Mouse (Mus musculus) c-Kit-positive CD71-positive TER-119-positive erythroid progenitor cells, embryonic 14.5 days (primary cell): ENCODE measurements around the gene Rsph10b.

Experiments
- DNase-seq: peaks from one replicate; pipeline ENCODE4 v3.0.0-alpha.2; 2013; ENCODE audit warnings: low spot score

Rsph10b gene

GRCm38 (mm10) chr5:143993849-143994248 lies 61.0 kb downstream of the Rsph10b start:
- no peak for DNase-seq

GRCm38 (mm10) chr5:143994632-143995365 lies 62.0 kb downstream of the Rsph10b start:
- DNase-seq: no peak

- peak; percentile 20 for DNase-seq
Observed at GRCm38 (mm10) chr5:143999409-143999808, 66.6 kb downstream of the Rsph10b start.

- DNase-seq: no peak
Observed at GRCm38 (mm10) chr5:144002461-144003192, 69.8 kb downstream of the Rsph10b start.

- peak; percentile 13 for DNase-seq
Observed at GRCm38 (mm10) chr5:144013366-144014134, 80.7 kb downstream of the Rsph10b start.

DNA sequence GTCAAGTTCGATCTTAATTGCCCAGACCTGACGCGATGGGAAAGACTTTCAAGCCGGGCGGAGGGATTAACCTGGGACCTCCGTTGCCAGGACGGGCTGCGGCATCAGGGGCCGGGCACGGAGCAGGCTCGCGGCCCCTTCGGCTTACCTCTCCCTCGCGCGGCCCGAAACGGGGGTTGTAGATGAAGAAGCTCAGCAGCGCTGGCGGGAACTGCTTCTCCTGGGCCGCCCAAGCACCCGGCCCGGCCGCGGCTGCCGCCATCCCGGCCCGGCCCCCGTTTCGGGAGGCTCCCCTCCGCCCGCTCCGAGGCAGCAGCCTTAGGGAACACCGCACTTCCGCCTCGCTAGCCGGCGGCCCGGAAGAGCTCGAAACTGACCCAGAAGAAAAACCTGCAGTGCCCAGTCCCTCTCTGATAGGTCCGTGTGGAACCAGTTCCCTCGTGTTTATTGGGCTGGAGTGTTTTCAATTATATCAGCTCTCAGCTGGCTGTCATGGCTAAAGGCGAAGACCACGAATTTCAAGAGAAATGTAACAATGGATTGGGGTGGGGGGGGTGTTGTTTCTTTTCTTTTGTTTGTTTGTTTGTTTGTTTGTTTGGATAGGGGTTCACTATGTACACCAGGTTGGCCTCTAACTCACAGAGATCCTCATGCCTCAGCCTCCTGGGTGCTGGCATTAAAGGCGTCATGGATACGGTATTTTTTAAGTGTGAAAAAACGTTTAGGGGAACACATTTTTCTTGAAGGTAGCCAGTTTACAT lies 81.9 kb downstream of the Rsph10b start, which contains the start of gene Ccz1:
Ccz1 (minus strand) TSS at position 327 of the 761 bp plus-strand sequence.
- DNase-seq: peak; percentile 82

DNA sequence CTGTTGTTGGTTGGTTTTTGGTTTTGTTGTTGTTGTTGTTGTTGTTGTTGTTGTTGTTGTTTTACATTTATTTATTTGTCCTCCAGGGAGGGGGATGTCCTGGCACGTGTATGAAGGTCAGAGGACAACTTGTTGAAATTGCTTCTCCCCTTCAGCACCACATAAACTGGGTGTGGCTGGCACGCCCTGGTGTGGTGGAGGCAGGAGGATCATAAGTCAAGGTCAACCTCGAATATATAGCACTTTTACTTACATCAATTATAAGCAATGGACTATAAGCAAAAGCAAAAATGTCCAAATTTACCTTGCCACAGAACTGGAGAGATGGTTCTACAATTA lies 82.4 kb downstream of the Rsph10b start:
- peak; percentile 10 for DNase-seq

DNA sequence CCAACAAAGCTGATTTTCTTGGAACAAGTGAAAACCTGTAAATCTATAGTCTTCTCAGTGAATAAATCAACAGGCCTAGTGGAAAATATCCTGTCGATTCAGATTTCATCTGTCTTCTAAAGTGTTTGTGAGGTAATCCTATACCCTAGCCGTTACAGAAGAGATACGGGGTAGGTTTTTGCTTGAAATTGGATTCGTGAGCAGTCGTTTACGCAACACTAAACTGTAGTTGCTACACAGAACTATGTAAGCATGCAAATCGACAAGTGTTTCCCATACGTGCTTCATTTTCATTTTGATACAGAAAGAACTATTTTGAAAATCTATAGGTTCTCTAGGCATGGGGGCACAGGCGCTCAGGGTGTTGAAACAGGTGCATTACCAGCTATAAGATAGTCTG lies 83.0 kb downstream of the Rsph10b start:
- no peak for DNase-seq

GRCm38 (mm10) chr5:144026620-144027263 lies 93.9 kb downstream of the Rsph10b start, which contains the start of gene Ocm:
Gene Ocm, minus strand, starts transcription at chr5:144026670.
- DNase-seq: no peak

- DNase-seq: no peak
Observed at GRCm38 (mm10) chr5:144032491-144032890, 99.7 kb downstream of the Rsph10b start.

DNA sequence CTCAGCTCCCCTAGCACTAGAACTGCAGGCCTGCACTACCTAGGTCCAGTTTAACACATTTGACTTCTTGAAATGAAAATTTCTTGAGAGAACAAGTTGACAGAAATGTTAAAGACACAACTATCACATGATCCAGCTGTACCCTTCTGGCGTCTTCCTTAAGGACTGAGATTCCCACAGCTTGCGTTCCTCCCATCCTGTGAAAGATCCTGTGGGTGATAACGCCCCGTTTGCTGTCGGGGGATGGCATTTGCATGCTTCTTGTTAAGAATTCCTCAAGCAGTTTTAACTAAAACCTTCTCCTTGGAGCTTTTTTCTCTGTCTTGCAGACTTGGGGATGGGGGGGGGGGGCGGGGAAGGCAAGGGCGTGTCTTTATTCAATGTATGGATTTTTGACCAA lies 101.7 kb downstream of the Rsph10b start:
- DNase-seq: no peak
